In genomic region chr4:149126663-149127062, GRCm38 (mm10) we compare ENCODE assay signal across 30 mouse cellular contexts. TPM values are rescaled to one million over a fixed set of nuclear protein-coding genes. Genes with fewer than 3 reads are reported as not detected.
A peak's percentile ranks its signal among the peaks of the same experiment; 100 is the strongest.
DNase-seq lines count a peak whose midpoint lies in the region; ATAC-seq and TF ChIP-seq lines count a peak whose summit lies in the region.
"Had no signal": no experiment of that assay in that cellular context is flagged by ENCODE, and none has a peak within 500 bp of the region (broad histone marks: within the 10 kb centered on the region; RNA-seq: fewer than 3 reads in every experiment).

Gene Cort, minus strand, starts transcription at chr4:149126763.

- 81% methylated on average over 11 of the region's 11 CpGs for WGBS in kidney, embryonic 14.5 days

- H3K4me1 ChIP-seq in kidney, embryonic 14.5 days (ENCODE audit: control insufficient read depth, insufficient read depth, low read length) = no peaks in the 10 kb centered on the region
- peaks cover 4 to 25% of the 10 kb centered on the region in 2 experiments; a peak in 2 of 4 replicates for H3K4me1 ChIP-seq in ES-E14 (ENCODE audit: control insufficient read depth in 2 of 2, insufficient read depth in 2 of 2, low read length in 2 of 2, poor library complexity in 1 of 2)
- H3K4me1 ChIP-seq: hindbrain, embryonic 12.5 days; neural tube, embryonic 15.5 days had no signal

- no peak for ATAC-seq in kidney, embryonic 14.5 days (ENCODE audit: low FRiP score, low TSS enrichment)
- ATAC-seq: activated CD4-positive, CD25-positive, alpha-beta regulatory T cell, adult 4 months; inflammation-experienced regulatory T-cells, adult 6 months; Patski had no signal

- no peak within 1 kb of the TSS for H3K4me3 ChIP-seq in kidney, embryonic 14.5 days (ENCODE audit: low read length)
- no peak within 1 kb of the TSS for H3K4me3 ChIP-seq in ES-E14 (ENCODE audit: insufficient read depth in 1 of 2, low read depth in 1 of 2, low read length in 2 of 2, poor library complexity in 1 of 2, severe bottlenecking in 1 of 2)
- H3K4me3 ChIP-seq: forebrain, embryonic 12.5 days; heart, adult 2 months; heart, embryonic 15.5 days; hindbrain, embryonic 12.5 days; myocyte; neural tube, embryonic 15.5 days had no signal

- H3K9ac ChIP-seq in kidney, embryonic 14.5 days (ENCODE audit: low read depth, low read length) = no peak within 1 kb of the TSS
- peak within 1 kb of the TSS; percentile 9; the same call in 1 of the 2 replicates for H3K9ac ChIP-seq in ES-E14 (ENCODE audit: insufficient read depth, low read depth, low read length, poor library complexity, severe bottlenecking)
- H3K9ac ChIP-seq: forebrain, embryonic 12.5 days; heart, embryonic 15.5 days; hindbrain, embryonic 12.5 days; liver, embryonic 14.5 days; neural tube, embryonic 15.5 days had no signal

- H3K27ac ChIP-seq in kidney, embryonic 14.5 days (ENCODE audit: low read depth, low read length) = peak within 1 kb of the TSS; percentile 2; the same call in 1 of the 2 replicates
- H3K27ac ChIP-seq in ES-E14 (ENCODE audit: insufficient read depth, low read depth, low read length, poor library complexity, severe bottlenecking) = no peak within 1 kb of the TSS
- H3K27ac ChIP-seq: forebrain, embryonic 12.5 days; heart, adult 2 months; heart, embryonic 15.5 days; hindbrain, embryonic 12.5 days; kidney, postnatal 0 days; liver, embryonic 14.5 days; neural tube, embryonic 15.5 days had no signal

- no peak within 1 kb of the TSS for H3K4me2 ChIP-seq in kidney, embryonic 14.5 days (replicated peaks; ENCODE audit: low read depth, low read length)
- H3K4me2 ChIP-seq: forebrain, embryonic 12.5 days; heart, embryonic 15.5 days; hindbrain, embryonic 12.5 days; neural tube, embryonic 15.5 days had no signal

- no peak for DNase-seq in kidney, adult 18-20 months
- no peak for DNase-seq in left cerebral cortex, postnatal 10 days (ENCODE audit: extremely low spot score in 1 of 2, low spot score in 2 of 2)
- no peak for DNase-seq in left cerebral cortex, adult 18-20 months (ENCODE audit: low spot score in 2 of 2)
- DNase-seq in ES-E14 (ENCODE audit: low read depth, low spot score) = no peak
- DNase-seq in left cerebral cortex, postnatal 25 days (ENCODE audit: low spot score in 2 of 2) = peak in 1 of 2 experiments; percentile 54
- DNase-seq in spleen, postnatal 14 days (ENCODE audit: low spot score in 2 of 2) = no peak
- DNase-seq: adrenal gland, postnatal 14 days; B cell, adult 2 months; cerebellum, adult 8-10 months; gastrocnemius, postnatal 14 days; heart, adult 2 months; lung, postnatal 14 days; retina, postnatal 1 day; right cerebral cortex, postnatal 4 days; thymus, adult 18-20 months had no signal

- no peaks in the 10 kb centered on the region for H3K27me3 ChIP-seq in kidney, embryonic 14.5 days (ENCODE audit: control insufficient read depth, insufficient read depth, low read length)
- H3K27me3 ChIP-seq: forebrain, embryonic 12.5 days; heart, embryonic 15.5 days; hindbrain, embryonic 12.5 days; neural tube, embryonic 15.5 days; Patski had no signal

- in situ Hi-C loops in ES-E14 (cut with MboI; ENCODE audit: low sequenced_read_pairs in 2 of 2, unreplicated experiment in 2 of 2) = no loop called here

- intact Hi-C loops in left cerebral cortex, postnatal 10 days (cut with DNase I) = no loop called here
- intact Hi-C loops in left cerebral cortex, postnatal 25 days (cut with DNase I) = no loop called here

- no peaks in the 10 kb centered on the region for H3K9me3 ChIP-seq in kidney, embryonic 14.5 days (ENCODE audit: control insufficient read depth, low read length)
- no peaks in the 10 kb centered on the region for H3K9me3 ChIP-seq in ES-E14 (ENCODE audit: control insufficient read depth, insufficient read depth, low read depth, low read length)
- H3K9me3 ChIP-seq: forebrain, embryonic 12.5 days; heart, embryonic 15.5 days; hindbrain, embryonic 12.5 days; neural tube, embryonic 15.5 days had no signal

- H3K36me3 ChIP-seq in kidney, embryonic 14.5 days (ENCODE audit: control insufficient read depth, insufficient read depth, low read length) = peaks cover 16% of the 10 kb centered on the region
- H3K36me3 ChIP-seq in ES-E14 (ENCODE audit: control insufficient read depth, insufficient read depth, low read length, poor library complexity, severe bottlenecking) = peaks cover 30% of the 10 kb centered on the region

TF ChIP-seq in ES-E14, 5 proteins besides CTCF, POLR2A, EP300 and RAD21:
- no peak for TF ChIP-seq HCFC1 (IDR thresholded peaks at IDR 0.05; ENCODE audit: borderline replicate concordance, insufficient read depth, low read length)
TF ChIP-seq in ES-E14: peak in this region for 0.

RNA-seq across cellular contexts. Expression of gene Cort, which starts in this region (rescaled TPM):
- polyA plus RNA-seq in kidney, embryonic 14.5 days (2014; fragmentation: Nextera tagmentation; extraction: Ambion mirVana) = 0.41 TPM in 1 of 2 replicates, not detected in the other
- 10 to 100 TPM; 11.6 to 13.4 TPM for total RNA-seq in left cerebral cortex, postnatal 10 days (2021)
- total RNA-seq in left cerebral cortex, adult 18-20 months (2021) = 10 to 100 TPM in 1 of 2 experiments, 1 to 10 TPM in 1; 8.2 to 16.5 TPM
- total RNA-seq in ES-E14 (2012; rRNA removed) = 1.7 and 1.9 TPM in 2 replicates
- total RNA-seq in left cerebral cortex, postnatal 25 days (2021) = 10 to 100 TPM; 13.7 to 14.1 TPM
- total RNA-seq: common myeloid progenitor, adult 5-6 weeks; megakaryocyte-erythroid progenitor cell, adult 5-6 weeks had no signal
- polyA plus RNA-seq: heart, adult 2 months; limb, embryonic 11.5 days; liver, embryonic 14.5 days; myocyte; neural tube, embryonic 15.5 days; urinary bladder, adult 2 months had no signal
